ENCODE assay signal across 8 mouse cellular contexts in the genomic region with DNA sequence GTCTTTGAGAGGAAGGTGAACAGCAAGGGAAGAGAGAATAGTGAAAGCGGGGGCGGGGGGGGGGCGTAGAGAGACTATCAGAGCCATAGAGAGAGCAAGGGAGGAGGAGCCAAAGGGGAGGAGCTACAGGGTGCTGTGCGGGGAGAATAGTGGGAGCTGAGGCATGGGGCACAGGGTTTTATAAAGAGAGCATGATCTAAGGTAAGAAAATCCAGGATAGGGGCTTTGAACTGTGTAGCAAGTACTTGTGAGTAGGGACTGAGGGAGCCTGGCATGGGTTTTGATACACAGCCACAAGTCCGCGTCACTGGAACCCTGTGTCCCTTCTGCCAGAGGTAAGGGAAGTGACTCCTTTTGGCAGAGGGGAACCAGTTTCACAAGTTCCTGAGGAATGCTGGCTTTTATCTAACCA. TPM values are rescaled to one million over a fixed set of nuclear protein-coding genes. Genes with fewer than 3 reads are reported as not detected.
A peak's percentile ranks its signal among the peaks of the same experiment; 100 is the strongest.
DNase-seq lines count a peak whose midpoint lies in the region; ATAC-seq and TF ChIP-seq lines count a peak whose summit lies in the region.

No protein-coding gene starts in this region.

- DNase-seq in CD4-positive helper T cell, adult 2 months (ENCODE audit: low read depth, low spot score) = peak; percentile 70
- no peak for DNase-seq in ES-E14 (ENCODE audit: low read depth, low spot score)
- DNase-seq in liver, adult 2 months (ENCODE audit: extremely low read depth, low read depth, low spot score) = peak; percentile 94
- no peak for DNase-seq in left cerebral cortex, adult 11 months (ENCODE audit: low spot score)
- DNase-seq in layer of hippocampus, postnatal 14 days (ENCODE audit: low spot score in 2 of 2) = no peak

- peaks cover 8 to 20% of the 10 kb centered on the region in 2 experiments for H3K4me1 ChIP-seq in ES-E14 (ENCODE audit: control insufficient read depth in 2 of 2, insufficient read depth in 2 of 2, low read length in 2 of 2, poor library complexity in 1 of 2)
- H3K4me1 ChIP-seq in erythroblast, embryonic 14.5 days (ENCODE audit: control insufficient read depth) = peaks cover 24% of the 10 kb centered on the region
- peaks cover 14% of the 10 kb centered on the region; the same call in 1 of the 2 replicates for H3K4me1 ChIP-seq in hindbrain, embryonic 13.5 days (replicated peaks)
- peaks cover 11% of the 10 kb centered on the region for H3K4me1 ChIP-seq in liver, adult 2 months (ENCODE audit: control insufficient read depth, insufficient read depth, low read length)
- H3K4me1 ChIP-seq in midbrain, embryonic 15.5 days = no peaks in the 10 kb centered on the region

- no peaks in the 10 kb centered on the region; the same call in 1 of the 2 replicates for H3K27me3 ChIP-seq in erythroblast, embryonic 14.5 days (ENCODE audit: control insufficient read depth)
- no peaks in the 10 kb centered on the region for H3K27me3 ChIP-seq in hindbrain, embryonic 13.5 days
- H3K27me3 ChIP-seq in liver, adult 2 months (ENCODE audit: control insufficient read depth, insufficient read depth, low read length) = no peaks in the 10 kb centered on the region
- no peaks in the 10 kb centered on the region for H3K27me3 ChIP-seq in midbrain, embryonic 15.5 days (replicated peaks)

- no peaks in the 10 kb centered on the region for H3K9me3 ChIP-seq in ES-E14 (ENCODE audit: control insufficient read depth, insufficient read depth, low read depth, low read length)
- no peaks in the 10 kb centered on the region for H3K9me3 ChIP-seq in erythroblast, embryonic 14.5 days (ENCODE audit: control insufficient read depth, low read length)
- no peaks in the 10 kb centered on the region for H3K9me3 ChIP-seq in hindbrain, embryonic 13.5 days
- no peaks in the 10 kb centered on the region for H3K9me3 ChIP-seq in midbrain, embryonic 15.5 days

- H3K4me2 ChIP-seq in hindbrain, embryonic 13.5 days = peak overlapping the region; percentile 38
- H3K4me2 ChIP-seq in midbrain, embryonic 15.5 days = peak overlapping the region; percentile 22; the same call in 1 of the 2 replicates

- in situ Hi-C loops in ES-E14 (cut with MboI; ENCODE audit: low sequenced_read_pairs in 2 of 2, unreplicated experiment in 2 of 2) = no loop called here

- TF ChIP-seq CTCF in liver, adult 2 months (IDR thresholded peaks at IDR 0.05; ENCODE audit: low read depth, low read length) = no peak

- no peak for ATAC-seq in hindbrain, embryonic 13.5 days (ENCODE audit: low FRiP score)
- ATAC-seq in midbrain, embryonic 15.5 days (replicated peaks) = no peak

- TF ChIP-seq POLR2A in liver, adult 2 months (IDR thresholded peaks at IDR 0.05; ENCODE audit: extremely low read depth, insufficient read depth, low read length) = no peak

- H3K9ac ChIP-seq in ES-E14 (ENCODE audit: insufficient read depth, low read depth, low read length, poor library complexity, severe bottlenecking) = 0 out of 2 replicates have a peak overlapping the region, but pooled peaks have one; percentile 13
- H3K9ac ChIP-seq in hindbrain, embryonic 13.5 days = no peak overlapping the region
- peak overlapping the region; percentile 70 for H3K9ac ChIP-seq in liver, adult 2 months (ENCODE audit: low read depth, low read length)
- H3K9ac ChIP-seq in midbrain, embryonic 15.5 days = no peak overlapping the region

- no peaks in the 10 kb centered on the region for H3K79me2 ChIP-seq in liver, adult 2 months (ENCODE audit: control insufficient read depth, insufficient read depth, low read length)

- 23% methylated on average over 5 of the region's 6 CpGs for WGBS in hindbrain, embryonic 13.5 days
- under 1% methylated on average over 6 of the region's 6 CpGs for WGBS in liver, adult 2 months
- WGBS in midbrain, embryonic 15.5 days = 15% methylated on average over 6 of the region's 6 CpGs

- H3K4me3 ChIP-seq in ES-E14 (ENCODE audit: insufficient read depth in 1 of 2, low read depth in 1 of 2, low read length in 2 of 2, poor library complexity in 1 of 2, severe bottlenecking in 1 of 2) = peak overlapping the region; percentile 27 to 60; a peak in 3 of 4 replicates
- H3K4me3 ChIP-seq in erythroblast, embryonic 14.5 days (replicated peaks) = peak overlapping the region; percentile 49
- H3K4me3 ChIP-seq in hindbrain, embryonic 13.5 days = no peak overlapping the region
- H3K4me3 ChIP-seq in liver, adult 2 months (ENCODE audit: insufficient read depth, low read depth, low read length) = peak overlapping the region; percentile 34
- H3K4me3 ChIP-seq in midbrain, embryonic 15.5 days = no peak overlapping the region

- no peak overlapping the region for H3K27ac ChIP-seq in ES-E14 (ENCODE audit: insufficient read depth, low read depth, low read length, poor library complexity, severe bottlenecking)
- H3K27ac ChIP-seq in hindbrain, embryonic 13.5 days = no peak overlapping the region
- H3K27ac ChIP-seq in liver, adult 2 months (replicated peaks; ENCODE audit: insufficient read depth, low read depth, low read length) = peak overlapping the region; percentile 74
- no peak overlapping the region for H3K27ac ChIP-seq in midbrain, embryonic 15.5 days

- H3K36me3 ChIP-seq in ES-E14 (ENCODE audit: control insufficient read depth, insufficient read depth, low read length, poor library complexity, severe bottlenecking) = no peaks in the 10 kb centered on the region
- no peaks in the 10 kb centered on the region for H3K36me3 ChIP-seq in erythroblast, embryonic 14.5 days (ENCODE audit: control insufficient read depth)
- H3K36me3 ChIP-seq in hindbrain, embryonic 13.5 days = no peaks in the 10 kb centered on the region
- H3K36me3 ChIP-seq in liver, adult 2 months (ENCODE audit: control insufficient read depth, insufficient read depth, low read length) = no peaks in the 10 kb centered on the region
- H3K36me3 ChIP-seq in midbrain, embryonic 15.5 days (replicated peaks) = no peaks in the 10 kb centered on the region

TF ChIP-seq in ES-E14, 5 proteins besides CTCF, POLR2A, EP300 and RAD21:
- TF ChIP-seq ZNF384 (IDR thresholded peaks at IDR 0.05; ENCODE audit: low read depth, low read length) (no peak), HCFC1 (IDR thresholded peaks at IDR 0.05; ENCODE audit: borderline replicate concordance, insufficient read depth, low read length) (no peak), MAFK (IDR thresholded peaks at IDR 0.05; ENCODE audit: insufficient read depth, low read depth, low read length) (no peak), CHD2 (IDR thresholded peaks at IDR 0.05; ENCODE audit: low read depth, low read length) (no peak), ZC3H11A (IDR thresholded peaks at IDR 0.05; ENCODE audit: borderline replicate concordance, low read depth, low read length) (no peak)

RNA-seq across cellular contexts. Expression of gene Agps, which starts 54.9 kb away (rescaled TPM):
- 74.6 and 101 TPM in 2 replicates for total RNA-seq in ES-E14 (2012; rRNA removed)
- 0.11 and 0.17 TPM in 2 replicates for polyA plus RNA-seq in erythroblast, embryonic 14.5 days (2012)
- 32.8 and 32.9 TPM in 2 replicates for polyA plus RNA-seq in hindbrain, embryonic 13.5 days (2015; fragmentation: Nextera tagmentation; extraction: Ambion mirVana)
- 10.6 and 10.9 TPM in 2 replicates for total RNA-seq in liver, adult 2 months (2014; rRNA removed)
- polyA plus RNA-seq in liver, adult 2 months (2012; rRNA removed) = 1.3 and 1.6 TPM in 2 replicates
- polyA plus RNA-seq in midbrain, embryonic 15.5 days (2015; fragmentation: Nextera tagmentation; extraction: Ambion mirVana) = 30.6 and 30.9 TPM in 2 replicates
- total RNA-seq in layer of hippocampus, postnatal 14 days (2021) = 10 to 100 TPM; 47.2 to 56.5 TPM

Comparison
In these comparisons a context has a peak if more than half of its experiments do, and no peak if none do; other contexts are left out.
1. DNase-seq: peak in CD4-positive helper T cell, adult 2 months (single experiment) and liver, adult 2 months (single experiment); none in ES-E14 (single experiment), left cerebral cortex, adult 11 months (single experiment) and layer of hippocampus, postnatal 14 days (0 of 2).
2. H3K4me3 ChIP-seq: peak in ES-E14 (2 of 2), erythroblast, embryonic 14.5 days (single experiment) and liver, adult 2 months (single experiment); none in hindbrain, embryonic 13.5 days (single experiment) and midbrain, embryonic 15.5 days (single experiment).
3. H3K9ac ChIP-seq: peak in ES-E14 (single experiment) and liver, adult 2 months (single experiment); none in hindbrain, embryonic 13.5 days (single experiment) and midbrain, embryonic 15.5 days (single experiment).
4. RNA of gene Agps, which starts 54.9 kb away (polyA plus RNA-seq): 32.8 to 32.9 TPM in hindbrain, embryonic 13.5 days and 30.6 to 30.9 TPM in midbrain, embryonic 15.5 days; 1.3 to 1.6 TPM in liver, adult 2 months and 0.11 to 0.17 TPM in erythroblast, embryonic 14.5 days; every median in the first group is over 10 times any median in the second.